Mouse (Mus musculus): Measurements from ENCODE around the gene Ndufv2. TPM values are rescaled to one million over a fixed set of nuclear protein-coding genes. Genes with fewer than 3 reads are reported as not detected.
"Not testable (repeated sequence)": the region's sequence is repeated elsewhere in the genome, so short reads cannot be mapped to it uniquely, and the experiment has no call there.

Ndufv2 gene
- polyA plus RNA-seq, 1 experiment, result 175 TPM

DNA sequence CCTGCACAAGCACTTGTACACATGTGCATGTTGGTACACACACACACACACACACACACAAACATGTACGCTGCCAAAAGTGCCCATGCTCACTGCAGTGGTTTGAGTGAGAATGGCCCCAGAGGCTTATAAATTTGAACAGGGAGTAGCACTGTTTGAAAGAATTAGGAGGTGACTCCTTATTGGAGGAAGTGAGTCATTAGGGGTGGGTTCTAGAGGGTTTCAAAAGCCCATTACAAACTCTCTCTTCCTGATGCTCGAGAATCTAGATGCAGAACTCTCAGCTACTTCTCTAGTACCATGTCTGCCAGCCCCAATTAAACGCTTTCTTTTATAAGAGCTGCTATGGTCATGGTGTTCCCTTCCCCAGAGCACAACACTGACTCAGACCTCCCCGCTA lies 52.6 kb downstream of the Ndufv2 start:
- Histone ChIP-seq H3K79me2 (ENCODE audit: control insufficient read depth, insufficient read depth) (no peaks in the 10 kb centered on the region), H3K27me3 (ENCODE audit: control insufficient read depth, insufficient read depth, insufficient read length) (no peaks in the 10 kb centered on the region), H3K4me3 (no peak overlapping the region), H3K36me3 (ENCODE audit: control insufficient read depth, insufficient read depth) (peaks cover 4% of the 10 kb centered on the region), H3K4me2 (ENCODE audit: low read depth) (no peak overlapping the region), H3ac (ENCODE audit: control insufficient read depth, insufficient read length) (no peak overlapping the region)
- no peak for TF ChIP-seq POLR2AphosphoS2 (IDR thresholded peaks at IDR 0.05; ENCODE audit: insufficient read length, low read depth)
- TF ChIP-seq MYOG (IDR thresholded peaks at IDR 0.05; ENCODE audit: control insufficient read depth in 1 of 3, insufficient read depth in 1 of 3, insufficient read length in 2 of 3, low read depth in 2 of 3), result no peak
- no peak for TF ChIP-seq TCF12 (IDR thresholded peaks at IDR 0.05; ENCODE audit: insufficient read depth, poor library complexity, severe bottlenecking)
- no peak for TF ChIP-seq USF1 (IDR thresholded peaks at IDR 0.05; ENCODE audit: low read depth)
- no peak for TF ChIP-seq SRF (IDR thresholded peaks at IDR 0.05; ENCODE audit: control insufficient read depth, insufficient read length, low read depth)
- TF ChIP-seq POLR2A (IDR thresholded peaks at IDR 0.05; ENCODE audit: insufficient read length, low read depth), result no peak
- TF ChIP-seq REST (IDR thresholded peaks at IDR 0.05; ENCODE audit: insufficient read depth, insufficient read length), result no peak
- no peak for TF ChIP-seq E2F4 (IDR thresholded peaks at IDR 0.05; ENCODE audit: insufficient read depth)
- no peak for TF ChIP-seq CEBPB (IDR thresholded peaks at IDR 0.05; ENCODE audit: insufficient read depth, poor library complexity, severe bottlenecking)

DNA sequence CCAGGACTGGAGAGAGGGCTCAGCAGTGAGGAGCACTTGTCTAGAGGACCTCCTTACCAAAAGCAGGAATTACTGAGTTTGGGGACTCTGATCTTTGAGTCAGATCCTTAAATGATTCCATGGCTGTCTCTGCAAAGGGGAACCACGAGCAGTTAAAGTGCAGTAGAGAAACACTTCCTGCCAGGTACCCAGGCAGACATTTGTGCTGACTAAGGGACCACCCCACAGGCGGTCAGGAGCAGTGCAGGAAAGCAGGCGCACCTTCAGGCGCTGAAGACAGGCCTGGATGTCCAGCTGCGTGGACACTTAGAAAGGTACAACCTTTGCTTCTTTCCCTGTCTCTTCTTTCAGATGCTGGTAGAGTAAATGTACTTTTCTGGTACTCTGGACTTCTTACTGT lies 53.2 kb downstream of the Ndufv2 start:
- peaks cover 4% of the 10 kb centered on the region for H3K36me3 ChIP-seq (ENCODE audit: control insufficient read depth, insufficient read depth)
- H3K27me3 ChIP-seq (ENCODE audit: control insufficient read depth, insufficient read depth, insufficient read length), result no peaks in the 10 kb centered on the region
- H3ac ChIP-seq (ENCODE audit: control insufficient read depth, insufficient read length), result no peak overlapping the region
- no peak overlapping the region for H3K4me2 ChIP-seq (ENCODE audit: low read depth)
- no peak overlapping the region for H3K4me3 ChIP-seq
- no peak for TF ChIP-seq CEBPB (IDR thresholded peaks at IDR 0.05; ENCODE audit: insufficient read depth, poor library complexity, severe bottlenecking)
- TF ChIP-seq MYOG (IDR thresholded peaks at IDR 0.05; ENCODE audit: control insufficient read depth in 1 of 3, insufficient read depth in 1 of 3, insufficient read length in 2 of 3, low read depth in 2 of 3), result no peak
- no peak for TF ChIP-seq E2F4 (IDR thresholded peaks at IDR 0.05; ENCODE audit: insufficient read depth)
- TF ChIP-seq MYOD1 (IDR thresholded peaks at IDR 0.05; ENCODE audit: control insufficient read depth in 1 of 3, insufficient read length in 2 of 3, low read depth in 2 of 3), result no peak
- TF ChIP-seq POLR2AphosphoS2 (IDR thresholded peaks at IDR 0.05; ENCODE audit: insufficient read length, low read depth), result no peak
- H3K79me2 ChIP-seq (ENCODE audit: control insufficient read depth, insufficient read depth), result no peaks in the 10 kb centered on the region

DNA sequence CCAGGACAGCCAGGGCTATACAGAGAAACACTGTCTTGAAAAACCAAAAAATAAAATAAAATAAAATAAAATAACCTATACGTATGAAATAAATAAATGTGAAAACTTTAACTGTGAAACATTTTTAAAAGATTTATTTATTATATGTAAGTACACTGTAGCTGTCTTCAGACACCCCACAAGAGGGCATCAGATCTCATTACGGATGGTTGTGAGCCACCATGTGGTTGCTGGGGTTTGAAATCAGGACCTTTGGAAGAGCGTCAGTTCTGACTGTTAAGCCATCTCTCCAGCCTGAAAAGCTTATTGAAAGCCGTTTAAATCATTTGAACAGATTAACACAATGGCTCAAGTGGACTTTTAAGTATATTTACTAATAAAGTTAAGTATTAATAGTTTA lies 57.7 kb downstream of the Ndufv2 start:
- H3K36me3 ChIP-seq (ENCODE audit: control insufficient read depth, insufficient read depth), result not testable (repeated sequence)

GRCm38 (mm10) chr17:66041020-66041419 lies 60.3 kb downstream of the Ndufv2 start:
- no peak overlapping the region for H3ac ChIP-seq (ENCODE audit: control insufficient read depth, insufficient read length)
- H3K36me3 ChIP-seq (ENCODE audit: control insufficient read depth, insufficient read depth), result peaks cover 20% of the 10 kb centered on the region
- TF ChIP-seq SRF (IDR thresholded peaks at IDR 0.05; ENCODE audit: control insufficient read depth, insufficient read length, low read depth) (no peak), MYOG (IDR thresholded peaks at IDR 0.05; ENCODE audit: control insufficient read depth in 1 of 3, insufficient read depth in 1 of 3, insufficient read length in 2 of 3, low read depth in 2 of 3) (no peak), CEBPB (IDR thresholded peaks at IDR 0.05; ENCODE audit: insufficient read depth, poor library complexity, severe bottlenecking) (no peak), POLR2AphosphoS2 (IDR thresholded peaks at IDR 0.05; ENCODE audit: insufficient read length, low read depth) (no peak), E2F4 (IDR thresholded peaks at IDR 0.05; ENCODE audit: insufficient read depth) (no peak), REST (IDR thresholded peaks at IDR 0.05; ENCODE audit: insufficient read depth, insufficient read length) (no peak), USF1 (IDR thresholded peaks at IDR 0.05; ENCODE audit: low read depth) (no peak), TCF12 (IDR thresholded peaks at IDR 0.05; ENCODE audit: insufficient read depth, poor library complexity, severe bottlenecking) (no peak), MAX (IDR thresholded peaks at IDR 0.05; ENCODE audit: low read depth) (no peak), TCF3 (IDR thresholded peaks at IDR 0.05; ENCODE audit: insufficient read length, low read depth) (no peak), POLR2A (IDR thresholded peaks at IDR 0.05; ENCODE audit: insufficient read length, low read depth) (no peak), MYOD1 (IDR thresholded peaks at IDR 0.05; ENCODE audit: control insufficient read depth in 1 of 3, insufficient read length in 2 of 3, low read depth in 2 of 3) (no peak)
- H3K79me2 ChIP-seq (ENCODE audit: control insufficient read depth, insufficient read depth), result no peaks in the 10 kb centered on the region
- no peak overlapping the region for H3K4me3 ChIP-seq
- no peak overlapping the region for H3K4me2 ChIP-seq (ENCODE audit: low read depth)
- no peaks in the 10 kb centered on the region for H3K27me3 ChIP-seq (ENCODE audit: control insufficient read depth, insufficient read depth, insufficient read length)

More for the DNA sequence above, 57.7 kb downstream of the Ndufv2 start:
- H3K27me3 ChIP-seq (ENCODE audit: control insufficient read depth, insufficient read depth, insufficient read length); H3K4me3 ChIP-seq; H3K79me2 ChIP-seq (ENCODE audit: control insufficient read depth, insufficient read depth); H3K4me2 ChIP-seq (ENCODE audit: low read depth); H3ac ChIP-seq (ENCODE audit: control insufficient read depth, insufficient read length): not testable (repeated sequence)

DNA sequence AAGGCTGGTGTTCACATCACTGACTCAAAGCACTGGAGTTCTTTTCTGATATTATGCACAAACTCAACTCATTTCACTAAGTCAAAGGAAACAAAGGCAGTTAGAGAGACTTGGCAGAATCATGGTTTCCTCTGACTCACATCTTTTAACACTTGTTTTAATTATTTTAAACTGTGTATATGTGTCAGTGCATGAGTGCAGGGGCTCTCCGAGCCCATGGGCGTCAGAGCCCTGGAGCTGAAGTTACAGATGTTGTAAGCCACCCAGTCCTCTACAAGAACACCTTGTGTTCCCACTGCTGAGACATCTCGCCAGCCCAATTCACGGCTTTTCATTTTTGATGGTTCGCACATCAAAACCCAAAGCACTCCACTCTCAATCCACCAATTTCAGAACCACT lies 68.1 kb downstream of the Ndufv2 start:
- H3K79me2 ChIP-seq (ENCODE audit: control insufficient read depth, insufficient read depth), result no peaks in the 10 kb centered on the region
- no peak overlapping the region for H3K4me2 ChIP-seq (ENCODE audit: low read depth)
- TF ChIP-seq POLR2AphosphoS2 (IDR thresholded peaks at IDR 0.05; ENCODE audit: insufficient read length, low read depth) (no peak), MYOD1 (IDR thresholded peaks at IDR 0.05; ENCODE audit: control insufficient read depth in 1 of 3, insufficient read length in 2 of 3, low read depth in 2 of 3) (no peak), CEBPB (IDR thresholded peaks at IDR 0.05; ENCODE audit: insufficient read depth, poor library complexity, severe bottlenecking) (no peak), TCF12 (IDR thresholded peaks at IDR 0.05; ENCODE audit: insufficient read depth, poor library complexity, severe bottlenecking) (no peak), REST (IDR thresholded peaks at IDR 0.05; ENCODE audit: insufficient read depth, insufficient read length) (no peak), USF1 (IDR thresholded peaks at IDR 0.05; ENCODE audit: low read depth) (no peak), TCF3 (IDR thresholded peaks at IDR 0.05; ENCODE audit: insufficient read length, low read depth) (no peak), POLR2A (IDR thresholded peaks at IDR 0.05; ENCODE audit: insufficient read length, low read depth) (no peak), SRF (IDR thresholded peaks at IDR 0.05; ENCODE audit: control insufficient read depth, insufficient read length, low read depth) (no peak), MYOG (IDR thresholded peaks at IDR 0.05; ENCODE audit: control insufficient read depth in 1 of 3, insufficient read depth in 1 of 3, insufficient read length in 2 of 3, low read depth in 2 of 3) (no peak), MAX (IDR thresholded peaks at IDR 0.05; ENCODE audit: low read depth) (no peak), E2F4 (IDR thresholded peaks at IDR 0.05; ENCODE audit: insufficient read depth) (no peak)
- H3ac ChIP-seq (ENCODE audit: control insufficient read depth, insufficient read length), result no peak overlapping the region
- H3K36me3 ChIP-seq (ENCODE audit: control insufficient read depth, insufficient read depth), result peaks cover 23% of the 10 kb centered on the region
- no peaks in the 10 kb centered on the region for H3K27me3 ChIP-seq (ENCODE audit: control insufficient read depth, insufficient read depth, insufficient read length)
- no peak overlapping the region for H3K4me3 ChIP-seq

Data from myocyte (in vitro differentiated cells).